Mouse (Mus musculus) forebrain, postnatal 0 days (tissue): ENCODE measurements around the gene Mast4. TPM values are rescaled to one million over a fixed set of nuclear protein-coding genes. Genes with fewer than 3 reads are reported as not detected.
A peak's percentile ranks its signal among the peaks of the same experiment; 100 is the strongest.

Experiments
- ATAC-seq: fragments of 200-750 bp; cut with Nextera tagmentation; 2 replicates; pipeline ENCODE4 v1.8.0; 2017; ENCODE audit warnings: mild to moderate bottlenecking, moderate library complexity
- DNase-seq: peaks from one replicate; pipeline ENCODE4 v3.0.0-alpha.2; 2015
- H3K27ac ChIP-seq: fragments of 300-500 bp; sonication (generic); 2 replicates; pipeline ENCODE4 v1.5.1; 2014; ENCODE audit warnings: low read depth, mild to moderate bottlenecking, antibody characterized with exemption, low read length, moderate library complexity, mixed read lengths
- H3K27me3 ChIP-seq: fragments of 300-500 bp; sonication (generic); 2 replicates; pipeline ENCODE4 v1.6.1; 2014; ENCODE audit warnings: mild to moderate bottlenecking, low read length, mixed read lengths; ENCODE audit not compliant: insufficient read depth
- H3K36me3 ChIP-seq: fragments of 300-500 bp; sonication (generic); 2 replicates; pipeline ENCODE4 v1.6.1; 2014; ENCODE audit warnings: mild to moderate bottlenecking, moderate library complexity; ENCODE audit not compliant: insufficient read depth
- H3K4me1 ChIP-seq: fragments of 300-500 bp; sonication (generic); 2 replicates; pipeline ENCODE4 v1.6.1; 2014; ENCODE audit warnings: antibody characterized with exemption; ENCODE audit not compliant: insufficient read depth
- H3K4me2 ChIP-seq: fragments of 300-500 bp; sonication (generic); 2 replicates; pipeline ENCODE4 v1.6.1; 2014; ENCODE audit warnings: low read depth, mild to moderate bottlenecking, moderate library complexity
- H3K4me3 ChIP-seq: fragments of 300-500 bp; sonication (generic); 2 replicates; pipeline ENCODE4 v1.5.1; 2014; ENCODE audit warnings: low read depth, low read length, mixed read lengths
- H3K9ac ChIP-seq: fragments of 300-500 bp; sonication (generic); 2 replicates; pipeline ENCODE4 v1.6.1; 2014; ENCODE audit warnings: mild to moderate bottlenecking
- H3K9me3 ChIP-seq: fragments of 300-500 bp; sonication (generic); 2 replicates; pipeline ENCODE4 v1.6.1; 2016; ENCODE audit warnings: low read length
- CTCF ChIP-seq: sonication (generic); IDR thresholded peaks from 2 replicates; pipeline ENCODE4 v1.5.1; 2016; ENCODE audit warnings: antibody characterized with exemption, control low read depth, low read depth
- whole genome bisulfite sequencing: fragments of 180-500 bp; shearing (Covaris S2); extraction: QIAGEN DNeasy Blood & Tissue Kit; methylation state at CpG from one replicate; pipeline ENCODE4 v1.1.7; 2014; 5-methylcytosine and 5-hydroxymethylcytosine counted together
- polyA plus RNA-seq: library from polyadenylated mRNA; unstranded; fragments of >200 nt; fragmentation: Nextera tagmentation; extraction: Ambion mirVana; gene quantifications from 2 replicates; pipeline ENCODE4 v1.2.1, GENCODE M21; 2015
- total RNA-seq: library from RNA; depleted of rRNA; stranded (reverse); fragments of >200 nt; gene quantifications from 2 replicates; pipeline ENCODE4 v1.2.3, GENCODE M21; 2014

Gene Mast4
- total and polyA plus RNA-seq, 2 experiments from 2014 or later: 17.2 to 40.1 TPM

DNA sequence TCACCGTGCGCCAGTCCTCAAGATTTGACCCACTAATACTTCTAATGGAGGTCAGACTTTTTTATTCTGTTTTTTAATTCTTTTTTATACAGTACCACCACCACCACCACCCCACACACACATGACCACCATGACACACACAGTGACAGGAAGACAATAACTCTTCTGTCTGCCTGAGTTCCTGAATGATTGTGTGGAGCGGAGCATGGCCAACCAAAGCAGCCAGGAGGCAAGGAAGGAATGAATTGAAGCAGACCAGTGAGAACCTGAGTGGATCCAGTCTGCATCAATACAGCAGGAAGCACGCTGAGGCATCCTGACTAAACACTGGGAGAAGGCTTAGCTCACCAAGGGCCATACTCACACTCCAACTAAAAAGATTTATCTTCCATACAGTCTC, 219.2 kb downstream of the Mast4 start:
- Histone ChIP-seq H3K4me1 (no peaks in the 10 kb centered on the region; the same call in 1 of the 2 replicates), H3K4me3 (no peak overlapping the region), H3K9me3 (no peaks in the 10 kb centered on the region), H3K4me2 (no peak overlapping the region), H3K27me3 (no peaks in the 10 kb centered on the region), H3K27ac (no peak overlapping the region), H3K9ac (no peak overlapping the region), H3K36me3 (no peaks in the 10 kb centered on the region)
- ATAC-seq (no peak), DNase-seq (no peak)
- 83% methylated on average over 4 of the region's 4 CpGs for WGBS
- no peak for TF ChIP-seq CTCF

GRCm38 (mm10) chr13:103114274-103114673, 220.0 kb downstream of the Mast4 start:
- Histone ChIP-seq H3K4me2 (no peak overlapping the region), H3K27me3 (no peaks in the 10 kb centered on the region), H3K4me3 (no peak overlapping the region), H3K9ac (no peak overlapping the region), H3K27ac (no peak overlapping the region), H3K9me3 (no peaks in the 10 kb centered on the region), H3K36me3 (no peaks in the 10 kb centered on the region), H3K4me1 (no peaks in the 10 kb centered on the region; the same call in 1 of the 2 replicates)
- DNase-seq: peak; percentile 71
- peak; percentile 11; the same call in 1 of the 2 replicates for TF ChIP-seq CTCF
- WGBS: 10% methylated on average over 5 of the region's 5 CpGs
- ATAC-seq: peak; percentile 84

DNA sequence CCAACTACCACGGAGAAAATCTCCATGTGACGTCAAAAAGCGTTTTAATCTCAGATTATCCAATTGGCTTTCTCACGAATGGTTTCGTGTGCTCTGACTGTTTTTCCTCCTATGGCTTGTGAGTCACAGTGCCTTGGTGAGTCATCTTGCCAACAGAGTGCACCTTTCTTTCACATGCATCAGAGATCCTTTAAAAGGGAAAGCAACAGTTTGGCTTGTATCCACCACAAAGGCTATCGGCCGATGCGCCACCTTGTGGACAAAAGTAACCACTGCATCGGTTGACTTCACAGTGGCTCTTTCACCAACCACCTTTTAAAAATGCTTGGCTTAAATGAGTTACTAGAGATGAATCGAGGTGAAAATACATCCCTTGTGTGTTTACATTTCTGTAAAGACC, 224.4 kb downstream of the Mast4 start:
- no peak overlapping the region for H3K27ac ChIP-seq
- no peaks in the 10 kb centered on the region for H3K27me3 ChIP-seq
- H3K4me2 ChIP-seq: peak overlapping the region; percentile 11; the same call in 1 of the 2 replicates
- peak; percentile 98 for TF ChIP-seq CTCF
- H3K9me3 ChIP-seq: no peaks in the 10 kb centered on the region
- H3K4me1 ChIP-seq: no peaks in the 10 kb centered on the region; the same call in 1 of the 2 replicates
- H3K9ac ChIP-seq: no peak overlapping the region
- H3K4me3 ChIP-seq: no peak overlapping the region
- WGBS: 21% methylated on average over 10 of the region's 10 CpGs
- DNase-seq (peak; percentile 87), ATAC-seq (peak; percentile 68)
- H3K36me3 ChIP-seq: no peaks in the 10 kb centered on the region

GRCm38 (mm10) chr13:103107362-103107761, 226.9 kb downstream of the Mast4 start:
- Histone ChIP-seq H3K27ac (no peak overlapping the region), H3K4me3 (no peak overlapping the region), H3K27me3 (no peaks in the 10 kb centered on the region), H3K36me3 (no peaks in the 10 kb centered on the region), H3K9ac (no peak overlapping the region), H3K4me2 (no peak overlapping the region), H3K9me3 (no peaks in the 10 kb centered on the region), H3K4me1 (no peaks in the 10 kb centered on the region)
- WGBS: 93% methylated on average over 5 of the region's 5 CpGs
- no peak for TF ChIP-seq CTCF
- DNase-seq (no peak), ATAC-seq (no peak)

DNA sequence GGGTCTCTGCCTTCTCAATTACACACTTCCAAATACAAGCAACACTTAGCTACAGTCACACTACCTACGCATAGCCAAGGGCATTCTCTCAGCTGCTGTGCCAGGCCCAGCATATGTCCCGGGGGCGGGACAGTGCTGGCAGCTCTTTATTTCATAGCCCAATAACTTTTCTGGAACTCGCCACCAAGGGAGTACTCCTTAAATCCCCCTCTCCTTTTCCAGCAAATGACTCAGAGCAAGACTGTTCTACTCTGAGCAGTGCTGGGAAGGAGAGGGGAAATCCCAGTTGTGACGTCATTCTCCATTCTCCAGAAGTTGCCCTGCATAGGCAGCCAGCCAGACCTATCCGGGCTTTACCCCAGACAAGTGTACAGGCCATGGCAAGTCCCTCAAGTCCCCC, 231.7 kb downstream of the Mast4 start:
- peak; percentile 34; the same call in 1 of the 2 replicates for ATAC-seq
- H3K27me3 ChIP-seq: no peaks in the 10 kb centered on the region
- no peak for DNase-seq
- no peak for TF ChIP-seq CTCF
- no peak overlapping the region for H3K9ac ChIP-seq
- no peaks in the 10 kb centered on the region for H3K9me3 ChIP-seq
- no peaks in the 10 kb centered on the region for H3K36me3 ChIP-seq
- H3K4me1 ChIP-seq: no peaks in the 10 kb centered on the region; the same call in 1 of the 2 replicates
- no peak overlapping the region for H3K27ac ChIP-seq
- no peak overlapping the region for H3K4me3 ChIP-seq
- H3K4me2 ChIP-seq: no peak overlapping the region
- WGBS: 67% methylated on average over 6 of the region's 6 CpGs

DNA sequence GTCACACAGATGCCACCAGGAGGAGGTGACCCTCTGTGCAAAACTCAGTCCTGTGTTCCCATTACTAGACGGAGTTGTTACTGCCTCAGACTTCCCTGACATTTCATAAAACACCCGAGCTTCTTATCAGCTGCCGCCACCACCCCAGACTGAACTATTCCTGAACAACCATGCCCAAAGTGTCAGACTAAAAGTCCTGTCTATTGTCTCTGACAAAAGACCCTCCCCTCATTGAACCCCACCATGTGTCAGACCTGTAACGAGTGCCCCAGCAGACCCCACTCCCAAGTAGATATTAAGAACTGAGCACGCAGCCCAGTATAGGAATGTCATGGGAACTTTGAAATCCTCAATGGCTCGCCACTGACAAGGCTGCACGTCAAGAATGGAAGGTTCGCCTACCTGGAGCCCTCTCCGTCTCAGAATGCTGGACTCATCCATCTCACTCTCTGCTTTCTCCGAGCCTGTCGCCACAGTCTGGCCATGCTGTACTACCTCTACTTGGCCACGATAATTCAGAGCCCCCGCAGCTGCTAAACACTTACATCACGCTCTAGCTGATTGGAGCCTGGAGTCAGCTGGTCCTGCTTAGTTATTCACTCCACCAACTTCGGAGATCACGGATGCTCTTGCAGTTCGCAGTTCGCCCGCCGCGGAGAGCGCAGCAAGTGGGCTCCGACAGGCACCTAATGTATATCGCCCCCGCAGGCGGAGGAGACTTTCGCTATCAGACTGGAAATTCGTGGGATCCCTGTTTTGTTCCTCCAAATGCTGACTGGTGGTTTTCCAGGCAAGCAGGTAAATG, 237.7 kb downstream of the Mast4 start:
- 5% methylated on average over 28 of the region's 28 CpGs for WGBS
- no peaks in the 10 kb centered on the region for H3K9me3 ChIP-seq
- peak overlapping the region; percentile 40 for H3K4me3 ChIP-seq
- H3K4me1 ChIP-seq: peaks cover 3% of the 10 kb centered on the region
- TF ChIP-seq CTCF: peak; percentile 71
- no peaks in the 10 kb centered on the region for H3K27me3 ChIP-seq
- peak; percentile 98 for ATAC-seq
- peak overlapping the region; percentile 60 for H3K4me2 ChIP-seq
- peak; percentile 84 for DNase-seq
- H3K36me3 ChIP-seq: no peaks in the 10 kb centered on the region
- H3K9ac ChIP-seq: peak overlapping the region; percentile 34
- no peak overlapping the region; the same call in 1 of the 2 replicates for H3K27ac ChIP-seq

GRCm38 (mm10) chr13:103095491-103095890, 238.8 kb downstream of the Mast4 start:
- TF ChIP-seq CTCF: no peak
- Histone ChIP-seq H3K27me3 (no peaks in the 10 kb centered on the region), H3K9me3 (no peaks in the 10 kb centered on the region), H3K4me1 (peaks cover 3% of the 10 kb centered on the region), H3K4me2 (no peak overlapping the region; the same call in 1 of the 2 replicates), H3K4me3 (peak overlapping the region; percentile 40; the same call in 1 of the 2 replicates), H3K27ac (no peak overlapping the region), H3K9ac (no peak overlapping the region), H3K36me3 (no peaks in the 10 kb centered on the region)
- 58% methylated on average over 7 of the region's 7 CpGs for WGBS
- DNase-seq (no peak), ATAC-seq (no peak)
